Mouse (Mus musculus): Measurements from ENCODE around the gene Dennd4c. TPM values are rescaled to one million over a fixed set of nuclear protein-coding genes. Genes with fewer than 3 reads are reported as not detected.

Dennd4c gene
- total and polyA plus RNA-seq, 3 experiments: 7.1 to 36.3 (median 36.0) TPM

DNA sequence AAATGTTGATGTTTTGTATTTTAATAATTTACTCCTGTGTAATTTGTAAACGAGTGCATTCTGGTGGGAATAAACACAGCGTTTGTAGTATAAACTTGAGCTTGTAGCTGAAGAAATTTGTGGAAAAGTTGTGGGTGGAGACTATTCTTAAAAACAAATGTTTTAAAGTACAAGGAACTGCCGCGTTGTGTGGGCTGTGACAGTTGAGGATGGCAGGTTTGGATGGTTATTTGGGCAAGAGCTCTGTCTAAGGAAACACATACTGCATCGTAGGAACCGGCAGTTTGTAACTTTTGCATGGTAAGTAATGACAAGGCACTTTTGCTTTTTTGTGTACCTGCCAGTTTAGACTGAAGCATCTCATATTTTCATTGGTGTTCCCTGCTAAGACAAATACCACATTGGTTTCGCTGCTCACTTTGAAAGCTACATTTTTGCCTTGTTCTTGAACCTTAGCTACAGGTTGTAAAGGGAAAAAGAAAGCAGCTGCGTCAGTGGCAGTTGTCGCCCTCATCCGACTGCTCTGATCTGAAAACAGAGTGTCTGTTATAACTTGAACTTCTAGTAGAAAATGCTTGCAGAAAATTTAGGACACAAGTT lies 2.1 kb downstream of the Dennd4c start:
- 26% methylated on average over 10 of the region's 10 CpGs for WGBS
- no peak for TF ChIP-seq POLR2A (IDR thresholded peaks at IDR 0.05; ENCODE audit: insufficient read depth, low read depth, low read length)
- no peak for TF ChIP-seq EP300 (IDR thresholded peaks at IDR 0.05; ENCODE audit: insufficient read depth, low read depth, low read length)
- TF ChIP-seq CTCF (IDR thresholded peaks at IDR 0.05): no peak
- Histone ChIP-seq H3K4me3 (peak overlapping the region; percentile 85), H3K36me3 (ENCODE audit: control insufficient read depth, insufficient read depth, low read length) (peaks cover 6% of the 10 kb centered on the region; the same call in 1 of the 2 replicates), H3K4me1 (ENCODE audit: control insufficient read depth, insufficient read depth, low read length) (peaks cover 10% of the 10 kb centered on the region), H3K9ac (ENCODE audit: low read depth, low read length) (peak overlapping the region; percentile 45), H3K27me3 (ENCODE audit: control insufficient read depth, insufficient read depth, low read length) (no peaks in the 10 kb centered on the region), H3K79me2 (replicated peaks; ENCODE audit: control insufficient read depth, insufficient read depth, low read length) (peaks cover 3% of the 10 kb centered on the region), H3K27ac (peak overlapping the region; percentile 95; the same call in 1 of the 2 replicates)
- intact Hi-C loops (cut with DNase I): no loop called here
- DNase-seq: no peak

DNA sequence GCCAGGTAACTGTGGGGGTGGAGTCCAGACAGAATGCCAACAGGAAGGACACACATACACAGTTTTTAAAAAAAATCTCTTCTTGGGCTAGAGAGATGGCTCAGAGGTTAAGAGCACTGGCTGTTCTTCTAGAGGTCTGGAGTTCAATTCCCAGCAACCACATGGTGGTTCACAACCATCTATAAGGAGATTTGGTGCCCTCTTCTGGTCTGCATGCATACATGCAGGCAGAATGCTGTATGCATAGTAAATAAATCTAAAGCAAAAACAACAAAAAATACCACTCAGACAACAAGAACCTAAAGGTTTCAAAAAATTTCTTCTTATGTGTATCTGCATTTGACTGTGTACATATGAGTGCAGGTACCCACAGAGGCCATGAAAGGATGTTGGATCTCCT lies 16.0 kb downstream of the Dennd4c start:
- intact Hi-C loops (cut with DNase I): no loop called here
- Histone ChIP-seq H3K36me3 (ENCODE audit: control insufficient read depth, insufficient read depth, low read length) (peaks cover 2% of the 10 kb centered on the region; the same call in 1 of the 2 replicates), H3K9ac (ENCODE audit: low read depth, low read length) (no peak overlapping the region), H3K79me2 (replicated peaks; ENCODE audit: control insufficient read depth, insufficient read depth, low read length) (peaks cover 4% of the 10 kb centered on the region), H3K4me1 (ENCODE audit: control insufficient read depth, insufficient read depth, low read length) (no peaks in the 10 kb centered on the region), H3K4me3 (no peak overlapping the region), H3K27me3 (ENCODE audit: control insufficient read depth, insufficient read depth, low read length) (no peaks in the 10 kb centered on the region), H3K27ac (no peak overlapping the region)
- no peak for DNase-seq
- TF ChIP-seq CTCF (IDR thresholded peaks at IDR 0.05) (peak; percentile 44), EP300 (IDR thresholded peaks at IDR 0.05; ENCODE audit: insufficient read depth, low read depth, low read length) (no peak), POLR2A (IDR thresholded peaks at IDR 0.05; ENCODE audit: insufficient read depth, low read depth, low read length) (no peak)

DNA sequence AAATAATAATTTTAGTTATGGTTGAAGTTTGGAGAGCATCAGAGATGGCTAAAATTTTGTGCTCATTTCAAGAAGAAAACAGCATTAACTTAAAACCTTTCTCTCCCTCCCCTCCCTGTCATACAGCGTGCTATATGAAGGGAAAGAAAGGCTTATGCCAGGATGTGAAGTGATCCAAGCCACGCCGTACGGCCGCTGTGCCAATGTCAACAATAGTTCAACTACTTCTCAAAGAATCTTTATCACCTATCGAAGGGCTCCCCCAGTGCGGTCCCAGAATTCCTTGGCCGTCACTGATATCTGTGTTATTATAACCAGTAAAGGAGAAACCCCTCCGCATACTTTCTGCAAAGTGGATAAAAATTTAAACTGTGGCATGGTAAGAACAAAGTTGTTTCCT lies 29.2 kb downstream of the Dennd4c start:
- TF ChIP-seq POLR2A (IDR thresholded peaks at IDR 0.05; ENCODE audit: insufficient read depth, low read depth, low read length) (no peak), EP300 (IDR thresholded peaks at IDR 0.05; ENCODE audit: insufficient read depth, low read depth, low read length) (no peak), CTCF (IDR thresholded peaks at IDR 0.05) (no peak)
- no peak overlapping the region for H3K27ac ChIP-seq
- peaks cover 2% of the 10 kb centered on the region for H3K36me3 ChIP-seq (ENCODE audit: control insufficient read depth, insufficient read depth, low read length)
- no peaks in the 10 kb centered on the region for H3K79me2 ChIP-seq (replicated peaks; ENCODE audit: control insufficient read depth, insufficient read depth, low read length)
- H3K27me3 ChIP-seq (ENCODE audit: control insufficient read depth, insufficient read depth, low read length): no peaks in the 10 kb centered on the region
- 53% methylated on average over 9 of the region's 9 CpGs for WGBS
- no peak overlapping the region for H3K4me3 ChIP-seq
- intact Hi-C loops (cut with DNase I): no loop called here
- no peak for DNase-seq
- H3K4me1 ChIP-seq (ENCODE audit: control insufficient read depth, insufficient read depth, low read length): no peaks in the 10 kb centered on the region
- no peak overlapping the region for H3K9ac ChIP-seq (ENCODE audit: low read depth, low read length)

DNA sequence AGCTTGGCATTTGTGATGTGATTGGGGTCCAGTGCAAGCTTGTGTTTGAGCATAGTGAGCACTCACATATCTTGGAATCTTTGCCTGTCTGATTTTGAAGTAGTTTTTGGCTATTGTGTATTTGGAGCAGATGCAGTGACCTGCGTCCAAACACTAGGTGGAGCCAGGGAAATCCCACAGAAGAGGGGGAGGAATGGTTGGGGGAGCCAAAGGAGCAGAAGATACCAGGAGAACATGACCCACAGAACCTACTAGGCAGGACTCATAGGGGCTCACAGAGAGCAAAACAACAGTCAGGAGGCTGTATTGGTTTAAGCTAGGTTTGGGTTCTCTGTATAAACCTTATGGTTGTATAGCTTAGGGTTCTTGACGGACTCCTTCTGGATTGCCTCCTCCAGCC lies 62.2 kb downstream of the Dennd4c start:
- TF ChIP-seq CTCF (IDR thresholded peaks at IDR 0.05) (peak; percentile 66), POLR2A (IDR thresholded peaks at IDR 0.05; ENCODE audit: insufficient read depth, low read depth, low read length) (no peak)
- no peaks in the 10 kb centered on the region for H3K4me1 ChIP-seq (ENCODE audit: control insufficient read depth, insufficient read depth, low read length)
- intact Hi-C loops (cut with DNase I): no loop called here
- 58% methylated on average over 2 of the region's 2 CpGs for WGBS
- no peak overlapping the region for H3K27ac ChIP-seq
- no peak overlapping the region for H3K9ac ChIP-seq (ENCODE audit: low read depth, low read length)
- no peaks in the 10 kb centered on the region for H3K27me3 ChIP-seq (ENCODE audit: control insufficient read depth, insufficient read depth, low read length)
- no peaks in the 10 kb centered on the region for H3K79me2 ChIP-seq (replicated peaks; ENCODE audit: control insufficient read depth, insufficient read depth, low read length)
- no peak for DNase-seq
- H3K36me3 ChIP-seq (ENCODE audit: control insufficient read depth, insufficient read depth, low read length): peaks cover 2% of the 10 kb centered on the region; the same call in 1 of the 2 replicates
- H3K4me3 ChIP-seq: no peak overlapping the region

DNA sequence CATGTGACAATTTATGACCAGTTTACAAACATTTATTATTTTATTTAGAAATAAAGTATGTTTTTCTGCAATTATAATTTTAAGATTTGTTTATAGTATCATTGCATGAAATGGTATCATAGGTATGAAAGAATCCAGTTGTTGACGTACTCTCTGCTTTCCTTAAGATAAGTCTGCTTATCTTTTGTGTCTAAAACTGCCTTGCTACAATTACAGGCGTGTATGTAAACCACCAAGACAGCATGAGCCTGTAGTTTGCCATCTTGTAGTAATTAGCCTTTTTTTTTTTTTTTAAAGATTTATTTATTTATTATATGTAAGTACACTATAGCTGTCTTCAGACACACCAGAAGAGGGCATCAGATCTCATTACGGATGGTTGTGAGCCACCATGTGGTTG lies 66.5 kb downstream of the Dennd4c start:
- no peak overlapping the region for H3K4me3 ChIP-seq
- no peaks in the 10 kb centered on the region for H3K27me3 ChIP-seq (ENCODE audit: control insufficient read depth, insufficient read depth, low read length)
- intact Hi-C loops (cut with DNase I): no loop called here
- H3K4me1 ChIP-seq (ENCODE audit: control insufficient read depth, insufficient read depth, low read length): no peaks in the 10 kb centered on the region
- TF ChIP-seq CTCF (IDR thresholded peaks at IDR 0.05) (no peak), POLR2A (IDR thresholded peaks at IDR 0.05; ENCODE audit: insufficient read depth, low read depth, low read length) (no peak), EP300 (IDR thresholded peaks at IDR 0.05; ENCODE audit: insufficient read depth, low read depth, low read length) (no peak)
- H3K36me3 ChIP-seq (ENCODE audit: control insufficient read depth, insufficient read depth, low read length): no peaks in the 10 kb centered on the region
- H3K9ac ChIP-seq (ENCODE audit: low read depth, low read length): no peak overlapping the region
- DNase-seq: no peak
- 92% methylated on average over 3 of the region's 3 CpGs for WGBS
- no peaks in the 10 kb centered on the region for H3K79me2 ChIP-seq (replicated peaks; ENCODE audit: control insufficient read depth, insufficient read depth, low read length)
- no peak overlapping the region for H3K27ac ChIP-seq

DNA sequence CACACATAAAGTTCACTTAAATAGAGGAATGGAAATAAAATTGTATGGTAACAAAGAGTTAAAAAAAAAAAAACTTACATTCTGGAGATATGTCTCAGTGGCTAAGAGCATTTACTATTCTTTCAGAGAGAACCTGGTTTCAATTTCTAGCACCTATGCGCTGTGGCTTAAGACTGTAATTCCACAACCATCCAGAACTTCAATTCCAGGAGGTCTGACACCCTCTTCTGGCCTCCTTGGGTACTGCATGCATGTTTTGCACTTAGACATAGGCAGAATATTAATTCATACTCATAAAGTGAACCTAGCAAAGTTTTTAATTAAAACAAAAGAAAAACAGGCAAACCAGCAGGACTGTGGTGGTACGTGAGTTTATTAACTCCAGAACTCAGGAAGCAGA lies 74.8 kb downstream of the Dennd4c start:
- no peak overlapping the region for H3K9ac ChIP-seq (ENCODE audit: low read depth, low read length)
- no peaks in the 10 kb centered on the region for H3K79me2 ChIP-seq (replicated peaks; ENCODE audit: control insufficient read depth, insufficient read depth, low read length)
- H3K36me3 ChIP-seq (ENCODE audit: control insufficient read depth, insufficient read depth, low read length): peaks cover 6% of the 10 kb centered on the region
- no peak for TF ChIP-seq EP300 (IDR thresholded peaks at IDR 0.05; ENCODE audit: insufficient read depth, low read depth, low read length)
- peak; percentile 80 for TF ChIP-seq CTCF (IDR thresholded peaks at IDR 0.05)
- no peak overlapping the region for H3K27ac ChIP-seq
- no peaks in the 10 kb centered on the region for H3K27me3 ChIP-seq (ENCODE audit: control insufficient read depth, insufficient read depth, low read length)
- intact Hi-C loops (cut with DNase I): no loop called here
- peak; percentile 13 to 53 for DNase-seq
- no peaks in the 10 kb centered on the region for H3K4me1 ChIP-seq (ENCODE audit: control insufficient read depth, insufficient read depth, low read length)
- no peak overlapping the region for H3K4me3 ChIP-seq
- 91% methylated on average over 2 of the region's 2 CpGs for WGBS

All from heart, adult 2 months (tissue).